Mouse (Mus musculus) heart, postnatal 0 days (tissue): Measurements from ENCODE around the gene Nrcam. TPM values are rescaled to one million over a fixed set of nuclear protein-coding genes. Genes with fewer than 3 reads are reported as not detected.

Source experiments
- ATAC-seq: fragments of 200-750 bp; cut with Nextera tagmentation; 2 replicates; pipeline ENCODE4 v1.8.0; 2017; ENCODE audit warnings: low read depth, moderate number of reproducible peaks, moderate library complexity; ENCODE audit not compliant: insufficient read depth
- DNase-seq: peaks from one replicate; pipeline ENCODE4 v3.0.0-alpha.2; 2016; ENCODE audit warnings: low spot score
- H3K27ac ChIP-seq: fragments of 300-500 bp; sonication (generic); 2 replicates; pipeline ENCODE4 v1.5.1; 2014; ENCODE audit warnings: low read depth, mild to moderate bottlenecking
- H3K27me3 ChIP-seq: fragments of 300-500 bp; sonication (generic); 2 replicates; pipeline ENCODE4 v1.6.1; 2014; ENCODE audit warnings: low read length, mixed read lengths; ENCODE audit not compliant: control insufficient read depth, insufficient read depth
- H3K36me3 ChIP-seq: fragments of 300-500 bp; sonication (generic); replicated peaks from 2 replicates; pipeline ENCODE4 v1.6.1; 2014; ENCODE audit warnings: low read length, mixed read lengths; ENCODE audit not compliant: control insufficient read depth, insufficient read depth
- H3K4me1 ChIP-seq: fragments of 300-500 bp; sonication (generic); 2 replicates; pipeline ENCODE4 v1.6.1; 2014; ENCODE audit warnings: antibody characterized with exemption; ENCODE audit not compliant: control insufficient read depth, insufficient read depth
- H3K4me2 ChIP-seq: fragments of 300-500 bp; sonication (generic); 2 replicates; pipeline ENCODE4 v1.6.1; 2014; ENCODE audit warnings: low read depth, mild to moderate bottlenecking, low read length, moderate library complexity
- H3K4me3 ChIP-seq: fragments of 300-500 bp; sonication (generic); 2 replicates; pipeline ENCODE4 v1.5.1; 2014; ENCODE audit warnings: low read depth, low read length
- H3K9ac ChIP-seq: fragments of 300-500 bp; sonication (generic); replicated peaks from 2 replicates; pipeline ENCODE4 v1.6.1; 2014; ENCODE audit warnings: low read depth, low read length, mixed read lengths
- H3K9me3 ChIP-seq: fragments of 300-500 bp; sonication (generic); replicated peaks from 2 replicates; pipeline ENCODE4 v1.6.1; 2016; ENCODE audit warnings: low read length; ENCODE audit not compliant: control insufficient read depth
- CTCF ChIP-seq: IDR thresholded peaks from 2 replicates; pipeline ENCODE4 v1.5.1; 2016; ENCODE audit warnings: antibody characterized with exemption, control low read depth, low read depth
- EP300 ChIP-seq: IDR thresholded peaks from 2 replicates; pipeline ENCODE4 v1.6.1; 2016; ENCODE audit warnings: antibody characterized with exemption, low read depth
- WGBS: fragments of 180-500 bp; shearing (Covaris S2); extraction: QIAGEN DNeasy Blood & Tissue Kit; methylation state at CpG from one replicate; pipeline ENCODE4 v1.1.7; 2014; 5-methylcytosine and 5-hydroxymethylcytosine counted together
- polyA plus RNA-seq: library from polyadenylated mRNA; unstranded; fragments of >200 nt; fragmentation: Nextera tagmentation; extraction: Ambion mirVana; gene quantifications from 2 replicates; pipeline ENCODE4 v1.2.1, GENCODE M21; 2015
- total RNA-seq: library from RNA; depleted of rRNA; stranded (reverse); fragments of >200 nt; gene quantifications from 2 replicates; pipeline ENCODE4 v1.2.3, GENCODE M21; 2014; ENCODE audit warnings: low replicate concordance

The Nrcam gene
- total and polyA plus RNA-seq, 2 experiments from 2014 or later, result 0.20 to 5.0 TPM

- no peak overlapping the region for H3K4me2 ChIP-seq
- WGBS, result 66% methylated on average over 8 of the region's 8 CpGs
- H3K27ac ChIP-seq, result no peak overlapping the region
- no peak overlapping the region for H3K4me3 ChIP-seq
- no peak for ATAC-seq
- H3K9ac ChIP-seq, result no peak overlapping the region
- H3K27me3 ChIP-seq, result no peaks in the 10 kb centered on the region
- DNase-seq, result no peak
- H3K36me3 ChIP-seq, result no peaks in the 10 kb centered on the region
- H3K4me1 ChIP-seq, result no peaks in the 10 kb centered on the region
- TF ChIP-seq EP300 (no peak), CTCF (no peak)
- H3K9me3 ChIP-seq, result no peaks in the 10 kb centered on the region
Observed at GRCm38 (mm10) chr12:44338195-44338622, 9.5 kb downstream of the Nrcam start.

DNA sequence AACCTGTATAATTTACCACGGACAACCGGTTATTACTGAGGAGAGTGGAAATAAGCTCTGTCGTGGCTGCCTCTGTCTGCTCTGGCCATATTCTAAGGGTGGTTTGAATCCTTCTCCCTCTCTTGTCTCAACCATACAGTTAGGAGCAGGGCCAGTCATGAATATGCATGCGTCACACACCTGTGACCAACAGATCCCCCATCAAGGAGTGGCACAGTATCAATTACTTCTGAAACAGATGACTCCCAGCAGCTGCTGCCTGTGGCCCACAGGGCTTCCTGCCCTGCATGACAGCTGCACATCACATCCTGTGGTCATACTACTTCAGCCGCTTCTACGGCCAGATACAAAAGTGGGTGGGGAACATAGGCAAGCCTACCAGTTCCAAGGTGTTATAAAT, 15.4 kb downstream of the Nrcam start:
- no peak for DNase-seq
- no peak overlapping the region for H3K9ac ChIP-seq
- no peak for ATAC-seq
- no peaks in the 10 kb centered on the region for H3K9me3 ChIP-seq
- H3K27ac ChIP-seq, result no peak overlapping the region
- H3K4me3 ChIP-seq, result no peak overlapping the region
- 67% methylated on average over 6 of the region's 6 CpGs for WGBS
- no peak overlapping the region for H3K4me2 ChIP-seq
- H3K36me3 ChIP-seq, result no peaks in the 10 kb centered on the region
- no peaks in the 10 kb centered on the region for H3K27me3 ChIP-seq
- no peaks in the 10 kb centered on the region for H3K4me1 ChIP-seq
- TF ChIP-seq CTCF, result no peak
- TF ChIP-seq EP300, result no peak

DNA sequence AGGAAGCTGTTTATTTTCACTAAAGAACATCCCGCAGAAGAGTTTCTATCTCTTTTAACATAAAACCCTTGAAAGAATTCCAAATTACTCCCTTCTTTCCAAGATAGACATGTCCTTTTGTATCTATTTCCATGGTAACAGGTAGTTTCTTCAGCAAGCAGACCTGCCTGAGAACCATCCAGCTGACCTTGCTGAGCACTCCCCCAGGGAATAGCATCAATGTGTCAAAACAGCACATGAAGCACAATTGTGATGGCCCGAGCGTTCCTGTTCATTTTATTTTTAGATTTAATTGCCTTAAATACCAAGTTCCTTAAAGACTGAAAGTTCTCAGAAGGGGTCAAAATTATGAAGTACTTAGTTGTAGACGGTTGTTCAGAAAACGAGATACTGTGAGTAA, 16.6 kb downstream of the Nrcam start:
- no peak for TF ChIP-seq EP300
- TF ChIP-seq CTCF, result no peak
- H3K4me3 ChIP-seq, result no peak overlapping the region
- no peak overlapping the region for H3K9ac ChIP-seq
- ATAC-seq (no peak), DNase-seq (no peak)
- no peaks in the 10 kb centered on the region for H3K9me3 ChIP-seq
- no peaks in the 10 kb centered on the region for H3K27me3 ChIP-seq
- H3K36me3 ChIP-seq, result no peaks in the 10 kb centered on the region
- no peak overlapping the region for H3K27ac ChIP-seq
- no peak overlapping the region for H3K4me2 ChIP-seq
- no peaks in the 10 kb centered on the region for H3K4me1 ChIP-seq
- WGBS, result 56% methylated on average over 5 of the region's 5 CpGs

GRCm38 (mm10) chr12:44346143-44346542, 17.5 kb downstream of the Nrcam start:
- Histone ChIP-seq H3K4me3 (no peak overlapping the region), H3K9me3 (no peaks in the 10 kb centered on the region), H3K4me2 (no peak overlapping the region), H3K4me1 (no peaks in the 10 kb centered on the region), H3K9ac (no peak overlapping the region), H3K27me3 (no peaks in the 10 kb centered on the region), H3K27ac (no peak overlapping the region), H3K36me3 (no peaks in the 10 kb centered on the region)
- TF ChIP-seq CTCF, result no peak
- no peak for TF ChIP-seq EP300
- ATAC-seq, result no peak
- DNase-seq, result no peak
- WGBS, result 85% methylated on average over 3 of the region's 3 CpGs

- 66% methylated on average over 4 of the region's 4 CpGs for WGBS
- Histone ChIP-seq H3K4me2 (no peak overlapping the region), H3K4me1 (no peaks in the 10 kb centered on the region), H3K9ac (no peak overlapping the region), H3K27me3 (no peaks in the 10 kb centered on the region), H3K27ac (no peak overlapping the region), H3K4me3 (no peak overlapping the region), H3K9me3 (no peaks in the 10 kb centered on the region), H3K36me3 (no peaks in the 10 kb centered on the region)
- ATAC-seq (no peak), DNase-seq (no peak)
- no peak for TF ChIP-seq EP300
Observed at GRCm38 (mm10) chr12:44355116-44355515, 26.4 kb downstream of the Nrcam start.

GRCm38 (mm10) chr12:44357460-44357859, 28.8 kb downstream of the Nrcam start:
- no peak overlapping the region for H3K9ac ChIP-seq
- H3K36me3 ChIP-seq, result no peaks in the 10 kb centered on the region
- H3K4me1 ChIP-seq, result no peaks in the 10 kb centered on the region
- DNase-seq (no peak), ATAC-seq (no peak)
- TF ChIP-seq CTCF (no peak), EP300 (no peak)
- H3K27ac ChIP-seq, result no peak overlapping the region
- 73% methylated on average over 3 of the region's 3 CpGs for WGBS
- no peaks in the 10 kb centered on the region for H3K9me3 ChIP-seq
- no peaks in the 10 kb centered on the region for H3K27me3 ChIP-seq
- no peak overlapping the region for H3K4me2 ChIP-seq
- H3K4me3 ChIP-seq, result no peak overlapping the region
